Mouse (Mus musculus): ENCODE measurements at regions not wholly inside any gene's neighbourhood (a gene's known extent, or its start where the extent isn't known, plus 50 kb on each side); places are given as distances from the start of the nearest gene placed in this dataset.

- DNase-seq (ENCODE audit: low spot score in 2 of 2) = no peak
Observed at GRCm38 (mm10) chr9:33214523-33214922, 578.5 kb downstream of the Ets1 start.

GRCm38 (mm10) chr9:33220981-33221380 is 585.0 kb downstream of the Ets1 start:
- no peak for DNase-seq (ENCODE audit: low spot score in 2 of 2)

- DNase-seq (ENCODE audit: low spot score in 2 of 2) = no peak
Observed at GRCm38 (mm10) chr9:33222066-33222805, 586.2 kb downstream of the Ets1 start.

GRCm38 (mm10) chr9:33233699-33234131 is 597.7 kb downstream of the Ets1 start:
- DNase-seq (ENCODE audit: low spot score in 2 of 2) = no peak

GRCm38 (mm10) chr9:33238190-33238589 is 602.2 kb downstream of the Ets1 start:
- DNase-seq (ENCODE audit: low spot score in 2 of 2) = no peak

- DNase-seq (ENCODE audit: low spot score in 2 of 2) = no peak
Observed at GRCm38 (mm10) chr9:33238846-33239245, 602.8 kb downstream of the Ets1 start.

- no peak for DNase-seq (ENCODE audit: low spot score in 2 of 2)
Observed at GRCm38 (mm10) chr9:33240506-33240905, 604.5 kb downstream of the Ets1 start.

- no peak for DNase-seq (ENCODE audit: low spot score in 2 of 2)
Observed at GRCm38 (mm10) chr9:33240914-33241635, 605.1 kb downstream of the Ets1 start.

GRCm38 (mm10) chr9:33246932-33247331 is 610.9 kb downstream of the Ets1 start:
- peak in 1 of 2 experiments; percentile 5 for DNase-seq (ENCODE audit: low spot score in 2 of 2)

- DNase-seq (ENCODE audit: low spot score in 2 of 2) = no peak
Observed at GRCm38 (mm10) chr9:33258241-33258640, 622.2 kb downstream of the Ets1 start.

- peak in 1 of 2 experiments; percentile 13 for DNase-seq (ENCODE audit: low spot score in 2 of 2)
Observed at GRCm38 (mm10) chr9:33260171-33260570, 624.1 kb downstream of the Ets1 start.

GRCm38 (mm10) chr9:33289381-33289780 is 653.4 kb downstream of the Ets1 start:
- no peak for DNase-seq (ENCODE audit: low spot score in 2 of 2)

GRCm38 (mm10) chr9:33292116-33292515 is 656.1 kb downstream of the Ets1 start:
- no peak for DNase-seq (ENCODE audit: low spot score in 2 of 2)

- no peak for DNase-seq (ENCODE audit: low spot score in 2 of 2)
Observed at GRCm38 (mm10) chr9:33295925-33296324, 659.9 kb downstream of the Ets1 start.

GRCm38 (mm10) chr9:33319525-33320025 is 683.6 kb downstream of the Ets1 start:
- DNase-seq (ENCODE audit: low spot score in 2 of 2) = no peak

- no peak for DNase-seq (ENCODE audit: low spot score in 2 of 2)
Observed at GRCm38 (mm10) chr9:33327722-33328121, 691.7 kb downstream of the Ets1 start.

GRCm38 (mm10) chr9:33350258-33350657 is 714.2 kb downstream of the Ets1 start:
- DNase-seq (ENCODE audit: low spot score in 2 of 2) = no peak

GRCm38 (mm10) chr9:33356621-33357020 is 720.6 kb downstream of the Ets1 start:
- no peak for DNase-seq (ENCODE audit: low spot score in 2 of 2)

- no peak for DNase-seq (ENCODE audit: low spot score in 2 of 2)
Observed at GRCm38 (mm10) chr9:33360966-33361365, 724.9 kb downstream of the Ets1 start.

- no peak for DNase-seq (ENCODE audit: low spot score in 2 of 2)
Observed at GRCm38 (mm10) chr9:33389170-33389569, 753.1 kb downstream of the Ets1 start.

- no peak for DNase-seq (ENCODE audit: low spot score in 2 of 2)
Observed at GRCm38 (mm10) chr9:33404691-33405090, 768.7 kb downstream of the Ets1 start.

- no peak for DNase-seq (ENCODE audit: low spot score in 2 of 2)
Observed at GRCm38 (mm10) chr9:33407517-33407916, 771.5 kb downstream of the Ets1 start.

GRCm38 (mm10) chr9:33423781-33424180 is 787.8 kb downstream of the Ets1 start:
- no peak for DNase-seq (ENCODE audit: low spot score in 2 of 2)

Data from spleen, postnatal 14 days (tissue).